Mouse (Mus musculus) urinary bladder, adult 2 months (tissue): ENCODE results near the gene Plekhg1. TPM values are rescaled to one million over a fixed set of nuclear protein-coding genes. Genes with fewer than 3 reads are reported as not detected.

ENCODE experiments used
- DNase-seq: peaks from one replicate; pipeline ENCODE4 v3.0.0; 2022; ENCODE audit warnings: low spot score
- polyA plus RNA-seq: library from polyadenylated mRNA; depleted of rRNA; stranded (reverse); fragments of >200 nt; gene quantifications from 2 replicates; pipeline ENCODE4 v1.2.3, GENCODE M21; 2012

Gene Plekhg1
- polyA plus RNA-seq, 1 experiment, result 8.2 TPM

DNA sequence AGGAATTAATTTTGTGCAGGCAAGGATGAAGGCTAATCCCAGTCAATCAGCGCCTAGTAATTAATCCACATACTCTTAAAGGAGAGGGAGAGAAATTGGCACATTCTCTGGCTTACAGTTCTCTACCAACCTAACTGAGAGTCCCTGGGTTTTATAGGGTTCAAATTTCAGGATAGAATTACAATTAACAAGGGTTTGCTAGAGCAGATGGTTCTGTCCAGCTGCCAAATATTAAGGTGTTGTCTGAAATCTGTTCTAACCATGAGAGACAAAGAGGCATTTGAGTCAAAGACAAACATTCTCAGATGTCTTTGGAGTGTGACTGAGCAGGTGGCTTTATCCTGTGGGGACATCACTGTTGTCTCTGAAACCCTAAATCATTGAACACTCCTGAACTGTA is 87.2 kb downstream of the Plekhg1 start:
- DNase-seq, result no peak

DNA sequence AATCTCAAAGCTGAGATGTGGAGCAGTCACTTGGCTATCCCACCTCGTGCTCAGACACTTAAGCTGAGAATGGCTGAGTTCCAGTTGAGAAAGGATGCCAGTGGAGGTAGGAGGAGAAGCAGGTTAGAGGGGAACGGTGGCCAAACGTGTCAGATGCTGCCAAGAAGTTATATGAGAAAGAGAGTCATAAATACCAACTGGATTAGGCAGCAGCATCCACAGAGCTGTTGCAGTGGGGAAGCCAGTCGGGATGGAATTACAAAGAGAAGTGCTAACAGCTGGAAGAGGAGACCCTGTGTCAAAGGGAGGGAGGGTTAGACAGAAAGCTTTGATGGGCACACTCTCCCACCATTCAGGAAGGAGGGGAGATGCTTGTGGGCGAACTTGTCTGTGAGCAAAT is 89.3 kb downstream of the Plekhg1 start:
- DNase-seq, result no peak

DNA sequence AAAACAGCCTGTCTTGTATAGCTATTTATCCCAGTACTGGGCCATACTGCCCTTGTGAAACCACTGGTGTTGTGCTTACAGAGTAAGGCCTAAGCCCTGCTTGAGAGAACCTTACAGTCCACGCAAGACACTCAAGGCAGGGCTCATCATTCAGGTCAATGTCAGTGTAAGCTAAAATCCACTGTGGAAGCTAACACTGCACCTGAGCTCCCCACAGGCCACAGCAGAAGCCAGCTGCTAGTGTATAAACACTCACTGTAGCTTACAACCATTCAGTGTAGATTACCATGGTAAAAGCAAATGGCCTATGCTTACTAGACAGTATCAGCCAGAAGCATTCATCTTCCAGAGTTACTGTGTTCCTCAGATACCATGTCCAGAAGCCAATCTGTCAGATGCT is 90.5 kb downstream of the Plekhg1 start:
- DNase-seq, result no peak

DNA sequence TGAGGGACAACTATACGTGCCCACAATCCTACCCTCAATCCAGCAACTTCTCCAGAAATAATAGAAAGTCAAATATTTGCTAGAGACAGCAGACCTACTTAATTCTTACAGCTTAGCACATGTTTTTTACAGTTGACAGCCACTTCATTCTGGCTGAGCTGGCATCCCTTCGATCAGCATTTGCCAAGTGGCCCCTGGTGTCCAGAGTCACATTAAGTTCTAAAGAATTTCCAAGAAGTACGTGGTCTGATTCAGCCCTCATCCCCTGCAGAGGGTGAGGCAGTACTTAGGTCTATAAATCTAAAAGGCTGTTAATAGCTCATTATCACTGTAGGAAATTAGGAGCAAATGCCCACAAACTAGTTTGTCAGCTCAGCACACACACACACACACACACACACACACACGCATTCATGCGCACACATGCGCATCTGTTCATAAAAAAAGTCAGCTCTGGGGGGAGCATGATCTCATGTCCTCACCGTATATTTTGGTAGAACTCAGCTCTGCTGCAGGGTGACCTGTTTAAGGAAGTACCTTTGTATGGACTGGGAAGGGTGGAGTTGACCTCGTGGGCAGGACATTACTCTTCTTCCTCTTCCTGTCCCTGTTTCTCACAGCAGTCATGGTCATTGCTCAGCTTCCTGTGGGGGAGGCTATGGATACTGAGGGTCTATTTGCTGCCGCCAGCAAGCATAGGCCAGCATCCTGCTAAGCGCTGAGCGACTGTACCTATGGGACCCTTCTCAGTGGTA is 91.6 kb downstream of the Plekhg1 start:
- DNase-seq, result no peak

DNA sequence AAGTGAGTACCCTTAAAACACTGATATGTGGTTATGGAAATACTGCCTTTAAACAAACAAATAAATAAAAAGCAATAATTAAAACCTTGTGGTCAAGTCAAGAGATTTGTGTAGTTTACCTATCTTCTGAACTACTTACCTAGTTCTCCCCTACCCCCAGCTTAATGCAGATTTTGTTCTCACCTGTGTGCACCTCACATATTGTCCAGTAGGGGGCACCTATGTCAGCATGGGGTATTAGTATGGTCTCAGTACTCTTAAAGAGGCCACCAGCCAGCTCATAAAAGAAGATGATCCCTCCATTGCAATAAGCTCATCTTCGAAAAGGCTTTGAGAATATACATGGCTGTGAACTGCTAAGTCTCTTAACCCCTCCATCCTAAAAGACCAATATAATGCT is 93.9 kb downstream of the Plekhg1 start:
- DNase-seq, result no peak

DNA sequence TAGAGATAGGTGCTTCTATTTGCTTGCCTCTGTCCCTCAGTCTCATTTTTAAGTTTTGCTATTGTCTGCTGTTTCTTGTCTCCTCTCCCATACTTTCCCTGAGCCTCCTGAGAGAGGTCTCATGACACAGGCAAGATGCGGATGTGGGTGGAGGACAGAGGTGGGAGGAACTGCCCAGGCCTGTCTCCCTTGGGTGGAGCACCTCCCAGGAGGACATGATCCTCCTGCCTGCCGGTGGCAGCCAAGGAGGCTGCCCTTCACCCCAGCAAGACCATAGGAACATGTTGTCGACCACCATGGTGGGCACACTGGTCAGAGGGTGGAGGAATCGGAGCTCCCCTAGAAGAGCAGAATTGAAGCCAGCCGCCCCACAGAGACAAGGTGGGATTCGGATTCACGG is 94.5 kb downstream of the Plekhg1 start:
- DNase-seq, result no peak

DNA sequence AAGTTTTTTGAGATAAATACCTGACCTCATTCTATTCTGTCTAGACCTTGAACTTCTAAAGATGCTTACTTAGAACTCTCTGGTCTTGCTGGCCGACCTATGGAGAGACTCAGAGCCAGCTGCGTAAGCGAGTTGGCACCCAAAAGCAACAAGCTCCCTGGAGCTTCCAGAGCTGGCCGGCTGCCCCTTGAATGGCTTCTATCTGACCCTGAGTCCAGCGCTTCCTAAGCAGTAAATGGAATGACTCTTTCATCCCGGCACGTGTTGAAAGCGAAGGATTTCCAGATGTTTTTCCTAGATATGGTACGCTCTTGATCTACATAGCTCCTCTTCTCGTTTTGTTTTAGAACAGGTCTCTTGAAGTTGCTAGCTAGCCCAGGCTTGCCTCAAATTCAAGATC is 95.5 kb downstream of the Plekhg1 start:
- no peak for DNase-seq

DNA sequence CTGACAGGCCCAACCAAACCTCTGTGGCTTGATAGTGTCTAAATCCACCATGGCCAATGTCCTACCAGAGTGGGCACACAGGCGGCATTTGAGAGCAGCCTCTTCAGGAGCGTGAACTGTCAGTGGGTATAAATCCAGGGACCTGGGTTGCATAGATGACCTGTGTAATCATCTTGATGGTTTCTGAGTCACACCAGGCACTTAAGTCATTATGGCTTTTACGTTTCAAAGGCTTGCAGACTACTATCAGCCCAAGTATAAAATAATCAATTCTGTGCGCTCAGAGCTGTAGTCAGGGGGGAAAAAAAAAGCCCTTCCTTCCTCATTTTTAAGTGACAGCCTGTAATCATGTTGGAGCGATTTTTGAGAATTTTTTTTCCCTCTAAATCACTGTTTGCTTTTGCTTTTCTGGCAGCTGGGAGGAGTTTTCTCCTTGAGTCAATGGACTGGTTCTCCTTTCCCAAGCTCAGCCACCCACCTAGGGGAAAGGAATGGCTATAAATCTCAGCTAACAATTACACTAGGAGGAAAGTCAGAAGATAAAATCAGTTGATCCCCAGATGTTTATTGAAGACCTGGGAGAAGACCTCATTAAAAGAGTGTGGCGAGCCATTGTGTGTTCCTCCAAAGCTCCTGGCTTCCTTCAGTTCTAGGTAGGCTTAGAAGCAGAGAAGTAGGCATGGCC is 99.7 kb downstream of the Plekhg1 start:
- DNase-seq, result no peak

DNA sequence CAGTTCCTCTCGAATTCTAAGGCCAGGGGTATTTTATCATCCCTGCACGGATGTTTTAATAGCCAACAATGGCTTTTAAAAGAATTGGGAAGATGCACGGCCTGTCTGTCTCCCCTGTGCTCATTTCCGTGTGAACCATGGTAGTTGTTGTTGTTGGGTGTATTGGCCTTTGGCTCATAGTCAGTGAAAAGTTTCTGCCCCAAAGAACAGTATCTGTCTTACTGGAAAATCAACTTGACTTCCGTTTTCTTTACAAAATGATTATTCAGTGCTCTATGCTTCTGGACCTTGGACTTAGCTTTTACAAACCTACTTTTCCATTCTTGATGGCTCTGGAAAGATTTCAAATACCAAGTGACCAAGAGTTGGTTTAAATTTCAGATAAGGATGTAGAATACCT is 104.3 kb downstream of the Plekhg1 start:
- no peak for DNase-seq

DNA sequence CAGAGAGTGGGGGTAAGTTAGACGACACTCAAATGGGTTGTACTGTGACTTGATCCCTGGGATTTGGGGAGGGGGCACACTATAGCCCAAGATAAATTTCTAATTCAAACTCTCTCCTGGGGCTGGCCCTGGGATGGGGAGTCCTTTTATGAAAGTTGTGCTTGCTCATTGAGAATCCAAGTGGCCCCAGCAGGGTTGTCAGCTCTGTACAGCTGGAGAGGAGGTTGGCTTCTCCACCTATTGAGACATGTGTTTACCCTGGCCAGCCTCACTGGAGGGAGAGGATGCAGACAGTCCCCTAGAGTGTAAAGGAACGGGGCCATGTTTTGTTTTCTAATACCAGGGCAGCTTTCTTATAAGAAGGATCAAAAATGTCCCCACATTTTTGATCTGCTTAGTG is 106.9 kb downstream of the Plekhg1 start:
- no peak for DNase-seq

DNA sequence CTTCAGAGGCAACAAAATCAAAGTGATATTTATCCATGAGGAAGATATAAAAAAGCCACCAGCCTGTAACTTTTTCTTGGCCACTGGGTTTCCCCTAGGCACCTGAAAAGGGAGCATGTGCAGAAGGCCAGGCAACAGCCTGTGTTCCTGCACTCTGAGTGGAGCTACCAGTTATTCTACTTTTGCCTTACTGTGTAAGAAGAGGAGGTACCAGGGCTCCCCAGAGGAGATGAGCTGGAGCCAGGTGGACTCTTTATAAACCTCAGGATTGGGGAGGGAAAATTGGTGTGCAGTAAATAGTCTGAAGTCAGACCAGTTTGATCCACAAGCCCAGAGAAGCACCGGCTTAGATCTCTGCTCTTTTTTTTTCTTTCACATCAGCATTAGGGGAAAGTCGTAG is 111.3 kb downstream of the Plekhg1 start:
- DNase-seq, result no peak

DNA sequence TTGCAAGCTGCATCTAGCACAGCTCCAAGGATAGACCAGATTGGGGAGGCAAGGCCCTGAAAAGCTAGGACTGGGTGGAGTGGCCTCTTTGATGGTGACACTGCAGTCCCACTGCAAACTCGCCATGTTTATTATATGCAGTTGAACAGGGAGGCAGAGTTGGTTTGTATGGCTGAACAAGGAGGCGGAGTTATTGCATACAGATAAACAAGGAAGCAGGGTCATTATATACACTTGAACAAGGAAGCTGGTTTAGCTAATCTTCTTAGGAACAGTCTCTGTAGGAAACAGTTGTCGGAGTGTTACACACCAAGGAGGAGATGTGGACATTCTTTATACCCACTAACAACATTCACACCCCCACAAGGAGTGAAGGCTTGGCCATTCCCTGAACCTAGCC is 112.6 kb downstream of the Plekhg1 start:
- DNase-seq, result no peak

DNA sequence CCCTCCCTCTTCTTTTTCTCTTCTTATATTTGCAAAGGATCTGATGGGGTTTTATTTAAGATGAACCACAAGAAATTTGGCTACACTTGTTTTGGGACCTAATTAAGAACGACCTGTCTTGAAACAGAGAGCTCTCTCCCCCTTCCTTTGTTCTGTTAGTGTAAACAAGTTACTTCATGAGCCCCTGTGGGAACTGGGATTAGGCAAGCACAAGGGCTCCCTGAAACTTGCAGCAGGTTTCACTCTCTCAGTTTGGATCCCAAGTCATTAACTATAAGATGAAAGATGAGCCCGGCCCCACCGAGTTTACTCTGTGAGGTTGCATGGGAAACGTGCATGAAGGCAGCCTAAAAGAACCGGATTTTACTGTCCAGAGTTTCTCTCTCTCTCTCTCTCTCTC is 117.7 kb downstream of the Plekhg1 start:
- DNase-seq, result no peak

DNA sequence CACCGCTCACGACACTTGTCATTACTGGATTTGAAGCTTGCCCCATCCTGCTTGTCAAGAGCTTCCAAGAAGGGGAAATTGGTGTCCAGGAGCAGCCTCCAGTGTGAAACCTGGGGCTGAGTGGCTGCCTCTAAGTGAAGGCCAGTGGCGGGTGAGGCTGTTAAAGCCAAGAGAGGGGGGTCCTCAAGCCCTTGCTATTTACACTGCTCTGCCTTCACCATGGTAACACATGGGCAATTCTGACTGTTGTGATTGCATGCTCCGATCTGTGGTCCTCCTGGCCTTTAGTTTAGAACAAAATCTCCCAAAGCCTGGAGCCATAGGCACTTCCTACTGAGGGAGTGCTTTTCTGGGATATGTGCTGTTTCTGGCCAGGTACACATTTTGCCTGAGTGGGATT is 118.3 kb downstream of the Plekhg1 start:
- no peak for DNase-seq

DNA sequence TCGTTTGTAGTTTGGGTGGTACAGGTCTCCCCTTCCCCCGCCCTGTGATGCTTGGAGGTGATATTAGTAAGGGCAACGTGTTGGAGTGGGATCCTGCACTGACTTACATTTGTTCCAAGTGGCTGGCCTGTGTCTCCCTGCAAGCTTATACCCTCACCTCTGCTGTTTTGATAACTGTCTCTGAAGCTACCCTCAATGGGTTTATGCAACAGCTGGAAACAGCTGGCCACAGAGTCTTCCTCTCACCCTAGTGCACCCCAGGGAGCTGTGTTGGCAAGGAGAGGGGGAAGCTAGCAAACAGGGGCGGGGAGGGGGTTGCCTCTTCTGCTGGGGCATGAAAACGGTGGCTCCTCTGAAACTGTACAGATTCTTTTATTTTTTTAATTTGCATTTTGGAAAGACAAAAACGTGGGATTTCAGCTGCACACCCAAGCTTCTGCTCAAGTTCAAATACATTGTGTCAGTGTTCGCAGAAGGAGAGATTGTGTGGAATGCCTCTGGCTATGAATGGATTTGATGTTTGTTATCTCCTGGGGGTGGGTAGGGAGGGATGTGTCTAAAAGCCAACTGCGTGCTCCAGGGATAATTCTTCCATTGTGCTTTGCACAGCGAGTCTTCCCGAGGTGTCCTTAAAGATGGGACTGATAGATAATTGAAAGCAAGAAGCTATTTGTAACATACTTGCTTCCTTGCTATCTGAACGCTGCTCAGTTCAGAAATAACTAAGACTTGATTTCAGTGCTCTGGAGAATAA is 119.0 kb downstream of the Plekhg1 start:
- DNase-seq, result no peak

DNA sequence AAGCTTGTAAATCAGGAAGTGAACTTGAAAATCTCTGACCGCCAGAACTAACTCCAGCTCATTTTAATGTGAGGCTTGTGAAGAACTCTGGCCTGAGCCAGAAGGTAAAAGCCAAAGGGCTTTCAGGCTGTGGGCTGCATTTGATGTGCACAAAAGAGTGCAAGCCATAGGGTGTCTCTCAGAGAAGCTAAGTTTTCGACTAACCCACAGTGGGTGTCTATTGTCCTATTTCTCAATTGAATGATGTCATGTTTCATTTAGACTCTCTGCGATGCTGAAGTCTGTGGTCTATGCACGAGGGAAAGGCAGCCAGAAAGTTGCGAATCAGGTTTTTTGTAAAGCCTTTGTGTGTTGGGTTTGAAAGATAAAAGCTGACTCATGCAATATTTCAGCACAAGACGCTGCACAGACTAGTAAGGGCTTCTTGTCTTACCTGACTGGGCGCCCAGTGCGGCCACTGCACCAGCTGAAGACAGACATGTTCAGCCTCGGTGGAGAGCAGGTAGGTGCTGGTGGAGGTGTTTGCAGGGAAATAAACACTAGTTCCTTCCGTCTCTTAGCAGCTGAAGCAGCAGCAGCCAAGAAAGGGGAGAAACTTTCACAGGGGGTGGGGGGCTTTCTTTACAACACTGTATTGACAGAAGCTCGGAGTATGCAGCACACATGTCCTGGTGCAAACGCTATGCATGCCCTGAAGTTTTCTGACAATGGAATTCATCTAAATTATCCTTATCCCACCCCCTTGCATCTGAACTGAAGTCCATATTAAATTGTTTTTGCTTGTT is 123.4 kb downstream of the Plekhg1 start:
- DNase-seq, result peak; percentile 40

DNA sequence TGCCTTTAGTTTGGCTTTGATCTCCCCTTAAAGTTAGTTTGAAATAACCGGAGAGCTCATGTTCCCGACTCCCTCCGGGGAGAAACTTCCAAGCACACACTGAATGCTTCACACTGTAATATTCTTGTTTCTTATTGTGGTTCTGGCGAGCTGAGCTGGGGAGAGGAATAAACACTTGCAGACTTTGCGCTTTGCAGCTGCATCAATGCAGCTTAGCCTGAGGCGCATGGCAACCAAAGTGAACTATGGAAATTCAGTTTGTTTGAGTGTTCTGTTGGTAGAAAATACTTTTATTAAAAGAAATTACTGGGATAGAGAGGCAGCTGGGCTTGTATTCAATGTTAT is 124.0 kb downstream of the Plekhg1 start:
- DNase-seq, result no peak

DNA sequence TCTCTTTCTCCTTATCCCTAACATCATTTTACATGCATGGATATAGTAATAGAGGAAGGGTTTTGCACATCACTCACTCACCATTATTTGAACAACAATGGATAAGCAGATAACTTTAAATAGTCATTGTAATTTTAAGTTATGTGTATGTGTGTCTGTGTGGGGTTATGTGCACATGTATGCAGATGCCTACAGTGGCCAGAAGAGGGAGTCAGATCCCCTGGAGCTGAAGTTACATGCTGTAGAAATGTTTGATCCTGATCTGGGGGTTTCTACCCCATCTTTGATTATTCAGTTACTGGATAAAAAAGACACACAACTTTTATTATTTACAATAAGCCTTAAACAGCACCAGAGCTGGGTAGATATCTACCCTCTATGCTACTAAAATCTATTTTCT is 127.1 kb downstream of the Plekhg1 start:
- no peak for DNase-seq

DNA sequence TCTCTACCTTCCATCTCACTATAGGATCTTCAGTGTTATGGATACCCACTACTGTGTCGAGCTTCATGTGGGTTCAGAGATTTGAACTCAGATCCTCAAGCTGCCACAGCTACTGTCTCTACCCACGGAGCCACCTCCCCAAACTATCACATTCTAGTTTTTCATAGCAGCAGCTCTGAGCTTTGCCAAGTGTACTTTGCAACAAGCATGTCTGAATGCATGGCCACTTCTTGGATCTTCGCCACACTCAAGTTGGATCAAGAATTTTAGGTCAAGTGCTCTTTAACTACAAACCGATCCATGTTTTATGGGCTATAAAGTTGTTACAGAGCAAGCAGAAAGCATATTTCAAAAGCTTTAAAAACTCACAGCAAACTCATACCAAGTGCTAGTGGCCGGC is 130.7 kb downstream of the Plekhg1 start:
- no peak for DNase-seq

DNA sequence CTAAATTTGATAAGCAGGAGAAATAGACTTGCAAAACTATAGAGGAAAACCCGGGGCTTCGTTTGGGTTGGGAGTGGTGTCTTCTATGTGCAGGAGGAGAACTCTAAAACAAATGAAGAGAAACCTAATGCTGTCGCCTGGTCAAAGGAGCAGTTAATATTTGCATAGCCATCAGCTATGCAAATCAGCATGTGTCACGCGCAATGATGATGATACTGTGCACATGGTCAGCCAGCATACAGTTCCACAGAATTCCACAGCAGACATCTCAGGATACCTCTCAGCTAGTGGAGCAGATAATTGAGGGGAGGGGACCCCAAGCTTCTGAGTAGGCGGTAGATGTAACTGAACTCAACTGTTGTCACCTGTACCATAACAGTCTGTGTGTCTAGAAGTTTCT is 133.3 kb downstream of the Plekhg1 start:
- no peak for DNase-seq

DNA sequence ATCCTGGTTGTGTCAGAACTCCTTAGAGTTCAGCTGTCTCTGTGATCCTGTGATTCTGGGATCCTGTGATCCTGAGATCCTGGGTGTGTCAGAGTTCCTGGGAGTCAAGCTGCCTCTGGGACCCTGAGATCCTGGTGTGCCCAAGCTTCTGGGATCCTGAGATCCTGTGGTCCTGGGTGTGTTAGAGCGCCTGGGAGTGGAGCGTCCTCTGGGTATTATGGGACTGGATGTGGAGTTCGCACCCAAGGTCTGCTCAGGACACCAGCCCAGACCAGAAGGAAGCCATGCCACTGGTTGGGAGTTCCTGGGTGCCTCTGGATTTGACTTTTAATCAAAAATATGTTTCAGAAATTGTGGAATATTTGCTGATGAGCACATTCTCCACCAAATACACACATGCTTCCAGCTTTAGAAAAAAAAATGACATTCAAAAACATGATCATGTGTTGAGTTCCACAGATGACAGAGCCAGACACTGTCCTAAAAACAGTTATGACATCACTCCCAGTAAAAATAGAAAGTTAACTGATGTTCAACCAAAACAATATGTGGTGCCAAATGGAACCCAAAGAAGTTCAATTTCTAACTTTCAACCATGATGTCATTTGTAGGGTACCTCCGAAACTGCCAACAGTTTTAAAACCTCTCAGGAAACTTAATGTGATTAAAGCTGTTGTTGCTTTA is 137.8 kb downstream of the Plekhg1 start:
- no peak for DNase-seq

DNA sequence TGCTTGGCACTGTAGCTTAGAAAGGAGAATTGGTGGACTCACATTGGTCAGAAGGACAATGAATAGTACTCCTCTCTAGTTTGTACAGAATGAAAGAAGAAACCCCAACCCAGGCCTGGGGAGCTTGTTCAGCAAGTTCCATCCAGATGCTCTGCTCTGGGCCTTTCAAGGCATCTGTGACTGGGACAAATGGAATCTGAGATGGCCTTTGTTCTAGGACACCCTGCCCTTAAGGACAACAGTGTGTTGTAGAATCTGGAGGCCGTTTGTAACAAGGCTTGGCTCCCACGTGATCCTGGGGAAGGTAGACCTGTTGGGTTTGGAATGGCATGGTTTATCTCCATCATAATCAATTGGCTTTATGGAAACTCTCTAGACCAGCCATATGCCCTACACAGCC is 141.0 kb downstream of the Plekhg1 start:
- DNase-seq, result no peak
